Mouse (Mus musculus) gastrocnemius, postnatal 14 days (tissue): ENCODE data around the gene Tmem11. TPM values are rescaled to one million over a fixed set of nuclear protein-coding genes. Genes with fewer than 3 reads are reported as not detected.
"Not testable (repeated sequence)": the region's sequence is repeated elsewhere in the genome, so short reads cannot be mapped to it uniquely, and the experiment has no call there.

Source experiments
- DNase-seq: peaks from one replicate; pipeline ENCODE4 v3.0.0; 2021; ENCODE audit warnings: mixed read lengths
- intact Hi-C: fragments of 180-260 bp; cut with DNase I; formaldehyde crosslinking; loops from one replicate; pipeline ENCODE4 v1.15.1; 2025; ENCODE audit warnings: low total_unique reads
- total RNA-seq, 2 experiments: library from RNA; stranded (reverse); gene quantifications; 2 replicates each; pipeline ENCODE4 v1.2.3; 2021

The Tmem11 gene
- total RNA-seq, 2 experiments from 2014 or later, result 35.6 to 38.0 TPM

DNA sequence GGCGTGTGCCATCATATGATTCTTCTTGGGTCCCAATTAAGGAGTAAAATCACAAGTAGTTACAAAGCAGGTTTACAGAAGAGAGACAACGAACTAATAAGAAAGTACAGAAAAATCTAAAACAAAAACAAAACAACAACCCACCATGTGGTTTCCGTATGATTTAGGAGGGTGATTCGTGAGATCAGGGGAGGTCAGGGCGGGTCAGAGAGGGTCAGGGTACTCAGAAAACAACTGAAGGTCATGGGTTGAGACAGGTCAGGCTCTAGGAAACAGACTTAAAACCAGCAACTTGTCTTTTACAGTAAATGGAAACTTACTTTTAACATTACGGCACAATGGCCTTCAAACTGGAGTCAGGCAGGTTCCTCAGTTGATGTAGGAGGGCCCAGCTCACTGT, 11.2 kb upstream of the Tmem11 start:
- intact Hi-C loops, result no loop called here
- DNase-seq, result no peak

DNA sequence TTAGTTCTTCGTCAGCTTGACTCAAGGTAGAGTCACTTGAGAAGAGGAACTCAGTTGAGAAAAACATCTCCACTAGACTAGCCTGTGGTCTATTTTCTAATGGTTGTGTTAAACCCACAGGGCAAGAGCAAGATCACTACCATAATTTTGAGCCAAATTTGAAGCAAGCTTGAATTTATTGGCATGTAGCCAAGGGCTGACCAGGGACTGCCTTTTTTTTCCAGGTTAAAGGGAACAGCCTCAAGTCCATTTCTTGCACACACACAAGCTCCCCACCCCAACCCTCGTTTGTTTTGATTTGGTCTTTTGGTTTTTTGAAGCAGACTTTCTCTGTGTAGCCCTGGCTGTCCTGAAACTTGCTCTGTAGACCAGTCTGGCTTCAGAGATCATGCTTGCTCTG, 10.8 kb upstream of the Tmem11 start:
- intact Hi-C loops, result no loop called here
- DNase-seq, result no peak

DNA sequence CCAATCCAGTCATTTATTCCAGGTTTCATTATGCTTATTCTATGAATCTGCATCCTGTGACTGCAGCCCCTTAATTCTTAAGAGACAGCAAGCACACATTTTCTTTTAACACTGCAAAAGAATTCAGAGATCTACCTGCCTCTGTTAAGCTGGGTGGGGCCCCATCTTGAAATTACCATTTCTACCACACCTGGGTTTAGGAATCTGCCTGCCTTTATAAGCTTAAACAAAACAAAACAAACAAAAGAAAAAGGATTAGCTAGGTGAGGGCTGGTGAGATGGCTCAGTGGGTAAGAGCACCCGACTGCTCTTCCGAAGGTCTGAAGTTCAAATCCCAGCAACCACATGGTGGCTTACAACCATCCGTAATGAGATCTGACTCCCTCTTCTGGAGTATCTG, 7.9 kb upstream of the Tmem11 start:
- intact Hi-C loops, DNase-seq: not testable (repeated sequence)

DNA sequence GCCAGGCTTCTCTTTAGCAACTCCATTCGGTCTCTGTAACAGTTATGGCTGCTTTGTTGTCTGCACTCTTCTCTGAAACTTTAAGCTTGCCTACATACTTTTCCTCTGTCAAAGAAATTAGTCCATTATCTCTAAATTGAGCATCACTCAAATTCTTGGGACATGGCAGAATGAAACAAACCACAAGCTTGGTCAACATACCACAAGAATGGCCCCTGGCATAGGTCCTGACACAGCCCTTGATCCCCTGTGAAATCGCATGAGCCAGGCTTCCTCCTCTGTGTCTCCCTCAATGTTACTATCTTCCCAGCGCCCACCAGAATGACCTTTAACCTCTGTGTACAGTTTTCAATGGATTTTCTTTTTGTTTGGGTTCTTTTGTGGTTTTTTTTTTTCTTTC, 3.3 kb upstream of the Tmem11 start:
- DNase-seq, result no peak
- intact Hi-C loops, result no loop called here

DNA sequence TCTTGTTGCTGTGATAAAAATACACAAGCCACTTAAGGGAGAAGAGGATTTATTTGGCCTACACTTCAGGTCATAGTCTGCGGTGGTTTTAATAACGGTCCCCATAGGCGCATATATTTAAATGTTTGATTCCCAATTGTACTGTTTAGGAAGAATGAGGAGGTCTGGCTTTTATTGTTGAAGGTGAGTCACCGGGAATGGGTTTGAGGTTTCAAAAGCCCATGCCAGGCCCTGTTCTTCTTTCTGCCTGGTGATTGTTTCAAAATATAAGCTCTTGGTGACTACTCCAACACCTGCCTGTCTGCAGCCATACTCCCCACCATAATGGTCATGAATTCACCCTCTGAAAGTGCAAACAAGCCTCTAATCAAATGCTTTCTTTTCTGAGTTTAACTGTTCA, 1.5 kb upstream of the Tmem11 start:
- intact Hi-C loops, result no loop called here
- no peak for DNase-seq

DNA sequence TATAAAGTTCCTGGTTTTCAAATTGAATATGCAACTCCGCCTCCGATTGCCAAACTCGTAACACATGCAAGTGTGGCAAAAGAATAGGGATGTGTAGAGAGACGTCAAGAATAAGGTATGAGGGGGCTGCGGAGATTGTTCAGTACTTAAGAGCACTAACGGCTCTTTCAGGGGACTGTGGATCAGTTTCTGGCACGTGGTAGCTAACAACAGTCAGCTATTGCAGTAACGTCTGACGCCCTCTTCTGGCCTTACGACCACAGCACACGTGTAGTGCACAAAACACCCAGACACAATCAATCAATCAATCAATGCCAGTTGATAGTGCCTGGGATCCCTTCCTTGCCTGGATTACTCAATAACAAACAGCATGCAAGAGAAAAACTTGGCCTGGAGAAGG, 351 bp upstream of the Tmem11 start:
- intact Hi-C loops, result no loop called here
- DNase-seq, result peak; percentile 44

DNA sequence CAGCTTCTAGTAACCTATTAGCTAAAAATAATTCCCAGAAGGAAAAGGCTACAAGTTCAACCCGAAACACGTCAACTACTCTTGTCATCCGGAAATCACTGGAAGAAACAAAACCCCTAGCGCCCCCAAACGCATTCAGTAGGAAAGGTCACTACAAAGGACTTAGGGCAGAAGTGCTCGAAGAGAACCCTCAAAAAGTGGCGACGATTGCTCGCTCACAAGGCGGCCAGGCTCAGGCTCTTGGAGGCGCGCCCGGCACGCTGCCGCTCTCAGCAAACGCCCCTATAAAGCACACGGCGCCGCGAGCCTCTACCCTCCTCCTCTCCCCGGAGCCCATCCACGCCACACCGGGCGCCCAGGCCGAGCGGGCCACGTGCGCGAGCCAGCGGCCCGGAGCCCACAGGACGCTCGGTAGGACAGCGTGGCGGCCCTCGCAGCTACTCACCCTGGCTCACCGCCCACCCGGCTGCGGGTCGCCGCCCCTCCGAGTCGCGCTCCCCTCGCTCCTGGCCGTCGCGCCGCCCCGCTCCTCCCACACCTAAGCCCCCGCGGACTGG, 938 bp downstream of the Tmem11 start:
- DNase-seq, result peak; percentile 65
- intact Hi-C loops, result no loop called here

DNA sequence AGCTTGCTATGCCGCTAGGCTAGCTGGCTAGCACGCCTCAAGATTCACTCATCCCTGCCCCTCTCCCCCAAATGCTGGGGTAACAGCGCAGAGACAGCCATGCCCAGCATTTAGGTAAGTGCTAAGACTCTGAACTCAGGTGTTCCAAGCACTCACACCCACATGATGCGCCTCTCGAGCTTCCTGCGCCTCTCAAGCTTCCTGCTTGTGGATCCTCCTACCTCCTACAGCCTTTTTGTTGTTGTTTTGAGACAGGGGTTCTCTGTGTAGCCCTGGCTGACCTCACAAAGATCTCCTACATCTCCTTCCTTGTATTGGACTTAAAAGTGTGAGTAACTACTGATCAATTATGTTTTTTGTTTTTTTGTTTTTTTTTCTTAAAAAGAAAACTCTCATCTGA, 6.0 kb downstream of the Tmem11 start:
- no peak for DNase-seq
- intact Hi-C loops, result no loop called here

DNA sequence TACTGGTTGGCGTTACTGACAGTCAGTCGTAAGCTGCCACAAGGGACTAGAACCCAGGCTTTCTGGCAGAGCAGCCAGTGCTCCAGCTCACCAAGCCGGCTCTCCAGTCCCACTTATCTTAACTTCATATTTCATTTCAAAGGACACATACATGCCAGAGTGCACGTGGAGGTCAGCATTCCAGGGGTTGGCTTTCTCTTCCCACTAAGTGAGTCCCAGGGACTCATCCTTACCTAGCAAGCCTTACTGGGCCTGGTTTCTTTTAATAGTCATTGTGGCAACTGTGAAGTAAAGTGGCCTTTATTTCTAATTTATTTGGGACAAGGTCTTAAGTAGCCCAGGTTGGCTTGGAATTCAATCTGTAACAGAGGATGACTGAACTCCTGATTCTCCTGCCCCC, 7.7 kb downstream of the Tmem11 start:
- intact Hi-C loops, result no loop called here
- DNase-seq, result no peak

DNA sequence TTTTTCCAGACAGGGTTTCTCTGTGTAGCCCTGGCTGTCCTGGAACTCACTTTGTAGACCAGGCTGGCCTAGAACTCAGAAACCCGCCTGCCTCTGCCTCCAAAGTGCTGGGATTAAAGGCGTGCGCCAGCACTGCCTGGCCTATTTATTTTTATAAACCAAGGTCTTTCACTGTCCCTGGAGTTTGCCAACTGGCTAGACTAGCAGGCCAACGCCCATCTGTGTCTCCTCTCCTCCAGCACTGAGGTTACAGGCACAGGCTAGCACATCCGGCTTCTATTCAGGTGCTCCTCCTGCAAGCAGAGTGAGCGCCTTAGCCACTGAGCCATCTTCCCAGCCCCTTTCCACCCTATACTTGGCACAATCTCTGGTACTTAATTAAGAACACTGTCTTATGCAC, 9.6 kb downstream of the Tmem11 start:
- intact Hi-C loops, DNase-seq: not testable (repeated sequence)

DNA sequence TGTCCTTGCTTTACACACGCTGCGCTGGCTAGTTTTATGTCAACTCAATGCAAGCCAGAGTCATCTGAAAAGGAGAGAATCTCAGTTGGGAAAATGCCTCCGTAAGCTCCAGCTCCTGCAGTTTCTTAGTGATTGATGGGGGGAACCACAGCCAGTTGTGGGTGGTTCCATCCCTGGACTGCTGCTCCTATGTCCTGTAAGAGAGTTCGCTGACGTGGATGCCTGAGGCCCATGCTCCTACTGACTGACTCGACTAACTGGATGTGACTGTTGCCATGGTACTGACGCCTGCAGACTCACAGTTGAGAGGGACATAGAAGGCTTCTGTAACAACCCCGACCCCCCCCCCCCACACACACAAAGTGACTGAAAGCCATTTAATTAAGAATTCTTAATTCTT, 11.2 kb downstream of the Tmem11 start:
- DNase-seq, result no peak
- intact Hi-C loops, result no loop called here

DNA sequence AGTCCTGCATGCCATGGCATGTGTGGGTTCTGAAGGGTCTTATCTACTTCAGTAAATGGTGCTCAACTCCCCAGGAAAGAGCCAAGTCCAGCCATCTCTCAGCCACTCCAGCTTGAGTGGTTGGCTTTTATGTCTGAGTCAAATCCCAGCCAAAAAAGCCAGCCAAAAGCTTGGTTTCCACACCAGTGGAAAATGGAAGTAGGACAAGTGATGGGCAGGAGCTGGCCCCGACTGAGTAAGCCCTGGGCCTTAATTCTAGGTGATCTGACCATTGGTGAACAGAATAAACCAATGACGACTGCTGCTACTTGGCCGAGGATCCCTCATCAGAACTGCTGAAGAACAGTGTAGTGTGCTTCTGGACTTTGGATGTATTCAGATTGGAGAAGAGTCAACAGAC, 11.6 kb downstream of the Tmem11 start:
- DNase-seq, result no peak
- intact Hi-C loops, result no loop called here

DNA sequence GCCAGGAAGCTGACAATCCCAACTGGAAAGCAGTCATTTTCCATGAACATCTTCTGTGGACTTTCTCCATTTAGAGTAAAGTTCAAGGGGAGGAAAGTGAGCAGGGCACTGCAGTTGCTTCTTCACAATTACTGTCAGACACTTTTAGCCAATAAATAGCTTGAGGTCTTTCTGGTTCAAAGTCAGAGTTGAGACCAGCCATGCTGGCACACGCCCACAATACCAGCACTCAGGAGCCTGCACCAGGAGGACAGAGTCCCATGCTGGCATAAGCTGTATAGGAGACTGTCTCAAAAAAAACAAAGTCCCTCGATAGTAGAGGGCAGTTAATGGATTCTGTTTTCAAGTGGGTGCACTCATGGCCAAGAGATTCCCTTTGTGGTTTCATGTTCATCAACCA, 13.1 kb downstream of the Tmem11 start:
- no peak for DNase-seq
- intact Hi-C loops, result no loop called here

DNA sequence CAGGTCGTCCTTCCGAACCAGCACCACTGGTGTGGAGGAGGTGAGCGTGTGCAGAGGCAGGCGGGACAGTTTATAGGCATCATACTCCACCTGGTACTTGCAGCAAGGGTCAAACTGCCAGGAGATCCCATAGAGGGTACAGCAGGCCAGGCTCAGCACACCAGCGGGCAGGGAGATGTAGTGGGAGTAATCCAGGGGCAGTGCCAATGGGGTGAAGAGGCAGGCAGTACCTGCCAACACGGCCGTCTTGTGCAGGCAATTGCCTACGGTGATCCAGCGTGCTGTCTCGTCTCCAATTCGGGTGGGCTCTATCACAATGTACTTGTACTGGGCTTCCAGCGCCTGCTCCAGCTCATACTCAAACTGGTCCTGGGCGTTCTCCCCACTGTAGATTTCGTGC, 14.2 kb downstream of the Tmem11 start:
- intact Hi-C loops, result no loop called here
- DNase-seq, result no peak

DNA sequence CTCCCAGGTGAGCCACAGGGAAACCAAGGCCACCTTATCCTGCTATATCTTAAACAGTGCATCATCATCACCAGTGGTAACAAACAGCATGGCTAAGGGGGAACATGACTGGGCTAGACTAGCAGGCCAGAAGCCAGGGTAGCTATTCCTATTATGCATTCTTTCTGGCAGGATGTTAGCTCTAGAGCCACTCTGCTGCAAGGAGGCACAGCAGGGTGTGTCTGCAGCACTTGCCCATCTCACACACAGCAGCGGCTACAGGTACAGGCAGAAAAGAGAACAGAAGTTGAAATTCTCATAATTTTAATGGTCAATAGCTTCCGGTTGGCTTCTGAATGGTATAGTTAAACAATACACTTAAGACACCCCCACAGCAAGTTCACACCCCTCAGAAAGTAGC, 14.9 kb downstream of the Tmem11 start:
- intact Hi-C loops, result no loop called here

DNA sequence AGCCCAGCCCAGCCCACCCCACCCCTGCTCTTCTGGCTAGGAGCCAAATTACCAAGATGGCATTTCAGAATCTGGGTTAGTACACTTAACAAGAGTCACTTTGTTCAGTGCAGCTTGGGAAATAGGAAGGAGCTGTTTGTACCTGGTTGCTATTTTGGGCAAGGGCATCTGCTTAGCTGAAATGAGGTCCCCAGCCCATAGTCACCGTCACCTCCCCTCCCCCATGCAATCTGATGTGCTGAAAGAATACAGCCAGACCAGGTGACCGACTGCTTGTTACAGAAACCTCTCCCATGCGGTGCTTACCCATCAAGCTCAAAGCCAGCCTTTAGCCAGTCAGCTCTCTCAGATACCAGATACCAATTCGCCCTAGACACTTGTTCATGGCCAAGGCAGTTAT, 15.9 kb downstream of the Tmem11 start:
- intact Hi-C loops, result no loop called here
- no peak for DNase-seq

More for the DNA sequence above, 14.9 kb downstream of the Tmem11 start:
- no peak for DNase-seq

DNA sequence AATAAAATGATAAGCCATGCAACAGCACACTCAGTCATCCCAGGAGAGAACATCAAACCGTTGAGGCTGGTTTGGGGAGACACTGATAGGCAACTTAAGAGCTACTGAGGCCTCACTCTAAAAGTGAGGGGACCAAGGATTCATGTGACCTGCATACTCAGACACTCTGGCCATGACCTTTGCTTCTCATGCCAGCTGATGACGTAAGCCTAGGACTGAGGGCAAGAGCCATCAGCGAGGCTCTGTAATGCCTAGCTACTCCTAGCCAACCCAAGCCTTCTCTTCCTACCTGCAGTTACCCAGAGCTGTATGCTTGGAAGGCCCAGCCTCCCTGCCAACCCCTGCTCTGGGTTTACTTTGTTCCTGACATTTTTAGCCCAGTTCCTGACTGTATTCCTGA, 17.1 kb downstream of the Tmem11 start:
- intact Hi-C loops, result no loop called here
- DNase-seq, result no peak

DNA sequence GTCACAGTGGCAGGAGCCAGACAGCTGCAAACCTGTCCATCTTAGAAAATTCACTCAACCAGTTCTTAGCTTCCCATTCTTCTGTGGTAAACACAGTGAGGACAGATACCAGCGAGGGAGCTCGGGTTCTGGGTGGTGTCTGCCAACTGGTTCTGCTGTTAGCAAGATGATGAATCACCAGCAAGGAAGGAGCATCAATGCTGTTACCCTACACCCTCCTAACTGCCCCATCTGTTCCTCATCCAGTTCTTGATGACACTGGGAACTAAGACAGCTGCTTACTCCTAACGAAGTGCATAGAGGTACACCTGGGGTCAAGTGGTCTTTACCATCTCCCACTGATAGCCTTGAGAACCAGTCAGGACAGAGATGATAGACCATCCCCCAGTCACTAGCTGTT, 22.5 kb downstream of the Tmem11 start:
- intact Hi-C loops, result no loop called here
- DNase-seq, result no peak

DNA sequence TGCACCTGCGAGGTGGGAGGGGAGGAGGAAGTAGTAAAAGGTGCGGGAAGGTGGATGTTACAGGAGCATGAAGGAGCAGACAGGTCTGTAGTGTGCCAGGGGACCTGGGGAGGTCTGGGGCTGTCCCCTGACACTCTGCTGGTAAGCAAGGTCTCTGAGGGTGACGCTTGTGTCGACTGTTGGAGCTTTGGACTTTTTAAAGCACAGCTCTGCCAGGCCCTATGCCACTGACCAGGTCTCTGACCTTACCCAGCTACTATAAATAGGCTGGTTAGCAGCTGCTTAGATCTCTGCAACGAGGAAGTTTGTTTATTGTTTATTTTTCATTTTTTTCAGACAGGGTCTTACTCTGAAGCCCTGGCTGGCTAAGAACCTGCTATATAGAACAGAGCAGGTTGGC, 33.7 kb downstream of the Tmem11 start:
- DNase-seq, result no peak
- intact Hi-C loops, result no loop called here

DNA sequence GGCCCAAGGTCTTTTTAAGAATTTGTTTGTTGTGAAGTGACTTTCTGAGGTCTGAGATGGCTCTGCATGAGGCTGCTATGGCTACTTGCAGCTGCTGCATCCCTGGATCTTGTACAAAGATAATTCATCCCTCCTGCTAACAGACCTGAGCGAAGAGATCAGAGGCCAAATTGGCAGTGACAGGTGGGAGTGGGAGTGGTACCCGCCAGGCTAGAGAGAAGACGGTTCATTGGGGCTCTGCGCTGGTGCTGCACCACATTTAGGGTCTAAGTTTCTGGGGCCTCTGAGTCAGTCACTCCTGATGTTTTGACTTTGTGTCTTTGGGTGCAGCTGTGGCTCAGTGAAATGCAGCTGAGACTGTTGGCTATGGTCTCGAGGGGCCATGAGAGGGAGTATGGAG, 35.7 kb downstream of the Tmem11 start:
- DNase-seq, result no peak
- intact Hi-C loops, result no loop called here

DNA sequence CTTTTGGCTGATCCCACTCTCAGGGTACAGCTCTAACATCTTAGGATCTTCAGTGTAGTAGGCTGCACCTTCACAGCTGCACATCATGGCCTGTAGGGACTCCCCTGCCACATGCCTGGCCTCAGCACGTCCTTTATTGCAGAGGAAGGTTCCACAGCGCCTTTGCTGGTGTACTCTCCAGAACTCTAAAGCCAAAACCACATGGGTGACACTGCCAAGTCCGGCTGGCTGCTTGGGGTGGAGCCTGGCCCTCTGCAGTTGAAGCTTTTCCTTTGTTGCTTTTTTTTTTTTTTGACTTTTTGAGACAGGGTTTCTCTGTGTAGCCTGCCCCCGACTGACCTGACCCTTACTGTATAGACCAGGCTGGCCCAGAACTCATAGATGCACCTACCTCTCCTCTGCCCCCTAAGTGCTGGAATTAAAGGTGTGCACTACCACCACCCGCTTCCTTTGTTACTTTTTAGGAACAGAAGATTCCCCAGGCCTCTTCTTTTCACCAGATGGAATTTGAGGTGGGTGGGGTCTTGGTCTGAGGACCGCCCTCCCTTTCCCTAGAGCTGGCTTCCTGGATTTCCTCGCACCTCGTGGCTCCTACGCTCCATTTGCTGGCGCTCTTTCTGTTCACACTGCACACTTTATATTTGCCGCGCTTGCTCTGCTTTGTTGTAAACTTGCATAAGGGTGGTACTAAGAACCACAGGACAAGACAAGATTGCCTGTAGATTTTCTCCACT, 37.4 kb downstream of the Tmem11 start:
- peak; percentile 41 for DNase-seq
- intact Hi-C loops, result no loop called here
